Mouse (Mus musculus): ENCODE measurements around the gene 1700001O22Rik. TPM values are rescaled to one million over a fixed set of nuclear protein-coding genes. Genes with fewer than 3 reads are reported as not detected.
A peak's percentile ranks its signal among the peaks of the same experiment; 100 is the strongest.

1700001O22Rik gene
- polyA plus RNA-seq (2012; rRNA removed), result 1.3 and 2.6 TPM in 2 replicates

- 80% methylated on average over 3 of the region's 3 CpGs for WGBS
Observed at GRCm38 (mm10) chr2:30803604-30804003, at the start of gene 1700001O22Rik. TSS of gene 1700001O22Rik (minus strand) at chr2:30803661.

GRCm38 (mm10) chr2:30852771-30853313 is 49.4 kb upstream of the 1700001O22Rik start:
- no peak for DNase-seq (ENCODE audit: low read depth, low spot score)
- WGBS, result 40% methylated on average over 20 of the region's 20 CpGs

More at GRCm38 (mm10) chr2:30803604-30804003, at the start of gene 1700001O22Rik:
- no peak for DNase-seq (ENCODE audit: low read depth, low spot score)

- 40% methylated on average over 6 of the region's 6 CpGs for WGBS
- no peak for DNase-seq (ENCODE audit: low read depth, low spot score)
Observed at GRCm38 (mm10) chr2:30850581-30850980, 47.1 kb upstream of the 1700001O22Rik start.

GRCm38 (mm10) chr2:30848184-30848583 is 44.7 kb upstream of the 1700001O22Rik start:
- 69% methylated on average over 8 of the region's 8 CpGs for WGBS

GRCm38 (mm10) chr2:30846723-30847122 is 43.3 kb upstream of the 1700001O22Rik start:
- WGBS, result 55% methylated on average over 6 of the region's 6 CpGs
- no peak for DNase-seq (ENCODE audit: low read depth, low spot score)

More at GRCm38 (mm10) chr2:30848184-30848583, 44.7 kb upstream of the 1700001O22Rik start:
- DNase-seq (ENCODE audit: low read depth, low spot score), result no peak

GRCm38 (mm10) chr2:30846236-30846635 is 42.8 kb upstream of the 1700001O22Rik start:
- 73% methylated on average over 8 of the region's 8 CpGs for WGBS
- no peak for DNase-seq (ENCODE audit: low read depth, low spot score)

GRCm38 (mm10) chr2:30845152-30846070 is 42.0 kb upstream of the 1700001O22Rik start:
- WGBS, result 3% methylated on average over 70 of the region's 80 CpGs
- DNase-seq (ENCODE audit: low read depth, low spot score), result no peak

- no peak for DNase-seq (ENCODE audit: low read depth, low spot score)
- WGBS, result 44% methylated on average over 10 of the region's 10 CpGs
Observed at GRCm38 (mm10) chr2:30842615-30843014, 39.2 kb upstream of the 1700001O22Rik start.

GRCm38 (mm10) chr2:30836238-30836990 is 33.0 kb upstream of the 1700001O22Rik start:
- WGBS, result 25% methylated on average over 21 of the region's 21 CpGs
- no peak for DNase-seq (ENCODE audit: low read depth, low spot score)

GRCm38 (mm10) chr2:30834373-30835022 is 31.0 kb upstream of the 1700001O22Rik start, which contains the start of gene Prrx2:
TSS of gene Prrx2 (plus strand) at chr2:30834972.
- no peak for DNase-seq (ENCODE audit: low read depth, low spot score)
- 57% methylated on average over 10 of the region's 10 CpGs for WGBS

GRCm38 (mm10) chr2:30833644-30834043 is 30.2 kb upstream of the 1700001O22Rik start:
- no peak for DNase-seq (ENCODE audit: low read depth, low spot score)
- WGBS, result 68% methylated on average over 5 of the region's 5 CpGs

- no peak for DNase-seq (ENCODE audit: low read depth, low spot score)
- 33% methylated on average over 4 of the region's 4 CpGs for WGBS
Observed at GRCm38 (mm10) chr2:30830283-30830795, 26.9 kb upstream of the 1700001O22Rik start, which contains the start of gene Asb6. TSS of gene Asb6 (minus strand) at chr2:30830333.

GRCm38 (mm10) chr2:30829315-30829714 is 25.9 kb upstream of the 1700001O22Rik start:
- 34% methylated on average over 5 of the region's 5 CpGs for WGBS
- DNase-seq (ENCODE audit: low read depth, low spot score), result no peak

- under 1% methylated on average over 63 of the region's 63 CpGs for WGBS
- DNase-seq (ENCODE audit: low read depth, low spot score), result peak; percentile 66
Observed at GRCm38 (mm10) chr2:30827749-30828475, 24.5 kb upstream of the 1700001O22Rik start.

GRCm38 (mm10) chr2:30826825-30827748 is 23.6 kb upstream of the 1700001O22Rik start:
- 27% methylated on average over 26 of the region's 26 CpGs for WGBS

GRCm38 (mm10) chr2:30823385-30824153 is 20.1 kb upstream of the 1700001O22Rik start:
- DNase-seq (ENCODE audit: low read depth, low spot score), result no peak
- 64% methylated on average over 13 of the region's 13 CpGs for WGBS

More at GRCm38 (mm10) chr2:30826825-30827748, 23.6 kb upstream of the 1700001O22Rik start:
- DNase-seq (ENCODE audit: low read depth, low spot score), result no peak

- no peak for DNase-seq (ENCODE audit: low read depth, low spot score)
- 92% methylated on average over 8 of the region's 8 CpGs for WGBS
Observed at GRCm38 (mm10) chr2:30822460-30822859, 19.0 kb upstream of the 1700001O22Rik start.

Data from large intestine, adult 2 months (tissue).